Mouse (Mus musculus) heart, embryonic 11.5 days (tissue): Measurements from ENCODE around the gene Ywhag. TPM values are rescaled to one million over a fixed set of nuclear protein-coding genes. Genes with fewer than 3 reads are reported as not detected.
A peak's percentile ranks its signal among the peaks of the same experiment; 100 is the strongest.

Experiments
- ATAC-seq: fragments of 200-750 bp; cut with Nextera tagmentation; replicated peaks from 2 replicates; pipeline ENCODE4 v1.8.0; 2017; ENCODE audit warnings: moderate library complexity; ENCODE audit not compliant: insufficient number of reproducible peaks, low FRiP score, low TSS enrichment
- H3K27ac ChIP-seq: fragments of 300-500 bp; sonication (generic); 2 replicates; pipeline ENCODE4 v1.5.1; 2014; ENCODE audit warnings: mild to moderate bottlenecking, low read depth, low read length
- H3K27me3 ChIP-seq: fragments of 300-500 bp; sonication (generic); 2 replicates; pipeline ENCODE4 v1.6.1; 2014; ENCODE audit warnings: mild to moderate bottlenecking, low read length, mixed read lengths; ENCODE audit not compliant: control insufficient read depth, insufficient read depth
- H3K36me3 ChIP-seq: fragments of 300-500 bp; sonication (generic); 2 replicates; pipeline ENCODE4 v1.6.1; 2014; ENCODE audit warnings: mild to moderate bottlenecking, low read length, moderate library complexity, mixed read lengths; ENCODE audit not compliant: control insufficient read depth, insufficient read depth
- H3K4me1 ChIP-seq: fragments of 300-500 bp; sonication (generic); 2 replicates; pipeline ENCODE4 v1.6.1; 2014; ENCODE audit warnings: low read length; ENCODE audit not compliant: control insufficient read depth, insufficient read depth
- H3K4me2 ChIP-seq: fragments of 300-500 bp; sonication (generic); 2 replicates; pipeline ENCODE4 v1.6.1; 2014; ENCODE audit warnings: mild to moderate bottlenecking, moderate library complexity
- H3K4me3 ChIP-seq: fragments of 300-500 bp; sonication (generic); 2 replicates; pipeline ENCODE4 v1.5.1; 2014; ENCODE audit warnings: low read depth, low read length
- H3K9ac ChIP-seq: fragments of 300-500 bp; sonication (generic); 2 replicates; pipeline ENCODE4 v1.6.1; 2014; ENCODE audit warnings: mild to moderate bottlenecking, low read depth, low read length, moderate library complexity
- H3K9me3 ChIP-seq: fragments of 300-500 bp; sonication (generic); replicated peaks from 2 replicates; pipeline ENCODE4 v1.6.1; 2016; ENCODE audit warnings: low read length; ENCODE audit not compliant: control insufficient read depth
- WGBS: fragments of 180-500 bp; shearing (Covaris S2); extraction: QIAGEN DNeasy Blood & Tissue Kit; methylation state at CpG from one replicate; pipeline ENCODE4 v1.1.7; 2014; ENCODE audit not compliant: insufficient replicate concordance; 5-methylcytosine and 5-hydroxymethylcytosine counted together
- polyA plus RNA-seq: library from polyadenylated mRNA; unstranded; fragments of >200 nt; fragmentation: Nextera tagmentation; extraction: Ambion mirVana; gene quantifications from 2 replicates; pipeline ENCODE4 v1.2.1, GENCODE M21; 2014

The Ywhag gene
- polyA plus RNA-seq, 1 experiment from 2014 or later = 103 TPM

DNA sequence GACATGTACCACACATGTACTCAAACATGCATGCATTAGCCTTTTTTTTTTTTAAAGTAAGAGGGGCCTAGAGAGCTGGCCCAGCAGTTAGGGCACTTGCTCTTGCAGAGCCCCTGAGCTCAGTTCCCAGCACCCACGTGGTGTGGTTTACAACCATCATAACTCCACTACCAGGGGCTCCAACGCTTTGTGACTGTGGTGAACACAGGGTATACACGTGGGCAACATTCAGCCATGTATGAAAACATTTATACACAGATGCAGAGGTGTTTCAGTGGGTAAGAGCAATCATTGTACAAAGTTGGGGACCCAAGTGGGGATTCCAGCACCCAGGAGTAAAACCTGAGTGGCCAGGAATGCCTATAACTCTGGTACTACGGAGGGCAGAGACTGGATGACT, 24.0 kb upstream of the Ywhag start:
- Histone ChIP-seq H3K4me2 (peak overlapping the region; percentile 64), H3K9me3 (no peaks in the 10 kb centered on the region), H3K4me1 (peaks cover 10% of the 10 kb centered on the region), H3K9ac (peak overlapping the region; percentile 61; the same call in 1 of the 2 replicates), H3K4me3 (no peak overlapping the region), H3K36me3 (no peaks in the 10 kb centered on the region), H3K27ac (peak overlapping the region; percentile 87), H3K27me3 (no peaks in the 10 kb centered on the region)
- ATAC-seq = no peak
- WGBS = 91% methylated on average over 4 of the region's 4 CpGs

DNA sequence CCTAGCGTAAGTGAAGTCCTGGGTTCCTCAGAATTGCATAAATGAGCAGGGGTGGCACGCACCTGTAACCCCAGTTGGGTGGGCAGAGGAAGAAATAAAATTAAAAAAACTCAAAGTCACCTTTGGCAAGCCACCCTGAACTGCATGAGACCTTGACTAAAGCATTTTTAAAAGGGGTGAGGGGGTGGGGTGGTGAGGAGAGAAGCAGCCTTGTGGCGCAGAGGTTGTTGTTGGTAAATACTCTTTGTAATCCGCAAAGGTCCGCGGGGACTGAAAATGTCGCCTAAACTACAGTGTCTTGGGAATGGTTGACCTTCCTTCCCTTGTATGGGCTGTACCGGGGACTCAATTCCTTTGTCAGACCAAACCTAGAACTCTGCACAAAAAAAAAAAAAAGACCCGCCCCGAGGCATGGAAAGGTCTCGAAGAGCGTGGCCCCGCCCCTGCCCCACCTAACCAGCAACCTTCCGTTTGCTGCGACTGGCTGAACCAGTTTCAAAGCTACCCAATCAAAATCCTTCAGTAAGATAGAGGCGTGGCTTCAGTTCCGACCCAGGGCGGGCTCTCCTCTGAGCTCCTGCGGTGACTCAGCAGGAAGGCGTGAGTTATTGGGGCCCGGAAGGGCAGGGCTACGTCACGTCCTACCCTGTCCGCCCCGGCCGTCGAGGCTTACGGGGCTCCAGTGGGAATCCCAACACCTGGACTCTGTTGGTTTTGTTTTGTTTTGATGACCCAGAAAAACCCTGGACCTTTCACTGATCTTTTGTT, 23.0 kb upstream of the Ywhag start:
- H3K36me3 ChIP-seq = no peaks in the 10 kb centered on the region
- H3K9ac ChIP-seq = peak overlapping the region; percentile 75
- 9% methylated on average over 28 of the region's 28 CpGs for WGBS
- peaks cover 8% of the 10 kb centered on the region for H3K4me1 ChIP-seq
- H3K27me3 ChIP-seq = no peaks in the 10 kb centered on the region
- ATAC-seq = peak; percentile 85
- H3K4me2 ChIP-seq = peak overlapping the region; percentile 64
- H3K9me3 ChIP-seq = no peaks in the 10 kb centered on the region
- peak overlapping the region; percentile 35 for H3K4me3 ChIP-seq
- H3K27ac ChIP-seq = peak overlapping the region; percentile 96

DNA sequence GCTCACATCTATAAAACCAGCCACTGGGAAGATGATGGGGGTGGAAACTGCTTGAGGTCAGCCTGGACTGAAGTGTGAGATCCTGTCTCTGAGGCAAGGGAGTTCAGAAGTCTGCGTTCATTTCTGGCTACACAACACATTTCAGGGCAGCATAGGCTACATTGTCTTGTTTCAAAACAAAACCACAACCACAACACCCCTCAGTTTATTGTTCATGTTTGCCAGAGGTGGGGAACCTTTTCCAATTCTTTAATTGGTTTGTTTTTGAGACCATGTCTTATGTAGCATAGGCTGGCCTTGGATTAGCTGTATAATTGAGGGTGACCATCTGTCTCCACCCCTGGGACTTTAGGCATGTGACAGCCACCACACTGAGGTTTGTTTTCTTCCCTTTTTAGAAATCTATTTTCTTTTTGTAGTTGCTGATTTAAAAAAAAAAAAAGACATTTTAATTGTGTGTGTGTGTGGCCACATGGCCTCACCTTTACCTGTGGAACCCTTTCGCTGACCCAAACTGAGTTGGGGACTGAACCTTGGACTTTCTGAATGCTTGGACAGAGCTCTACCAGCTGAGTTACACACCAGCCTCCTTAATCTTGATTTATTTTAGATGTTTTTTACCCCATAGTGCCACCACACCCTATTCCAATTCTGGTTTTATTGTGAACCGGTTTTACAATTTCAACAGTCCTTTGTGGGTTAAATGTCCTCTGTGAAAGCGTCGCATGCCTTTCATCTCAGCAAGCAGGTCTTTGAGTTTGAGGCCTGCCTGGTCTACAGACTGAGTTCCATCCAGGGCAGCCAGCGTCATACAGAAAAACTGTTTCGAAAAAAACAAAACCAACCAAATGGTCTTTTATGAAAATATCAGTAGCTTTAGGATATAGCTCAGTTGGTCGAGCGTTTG, 22.1 kb upstream of the Ywhag start:
- H3K4me3 ChIP-seq = no peak overlapping the region
- peak overlapping the region; percentile 75 for H3K9ac ChIP-seq
- H3K4me2 ChIP-seq = peak overlapping the region; percentile 64
- ATAC-seq = no peak
- H3K36me3 ChIP-seq = no peaks in the 10 kb centered on the region
- no peaks in the 10 kb centered on the region for H3K9me3 ChIP-seq
- no peaks in the 10 kb centered on the region for H3K27me3 ChIP-seq
- WGBS = 84% methylated on average over 9 of the region's 9 CpGs
- H3K27ac ChIP-seq = peak overlapping the region; percentile 96
- peaks cover 4% of the 10 kb centered on the region for H3K4me1 ChIP-seq

DNA sequence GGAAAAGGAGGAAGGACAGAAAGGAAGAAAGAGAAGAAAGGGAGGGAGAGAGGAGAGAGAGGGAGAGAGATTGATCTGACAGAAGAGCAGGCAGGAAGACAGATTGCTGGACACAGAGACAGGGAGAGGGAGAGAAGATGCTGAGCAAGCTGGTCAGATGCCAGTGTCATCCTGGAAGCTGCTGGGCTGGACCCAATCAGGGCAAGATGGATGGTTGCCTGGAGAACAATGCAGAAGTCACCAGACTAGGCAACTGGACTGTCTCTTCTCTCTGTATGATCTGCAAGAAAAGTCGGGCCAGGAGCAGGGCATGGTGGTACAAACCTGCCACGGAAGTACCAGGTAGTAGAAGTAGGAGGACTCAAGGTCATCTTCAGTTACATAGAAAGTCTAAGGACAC, 18.4 kb upstream of the Ywhag start:
- Histone ChIP-seq H3K4me3 (no peak overlapping the region), H3K4me1 (peaks cover 4% of the 10 kb centered on the region), H3K9ac (no peak overlapping the region), H3K9me3 (no peaks in the 10 kb centered on the region), H3K27ac (no peak overlapping the region), H3K27me3 (no peaks in the 10 kb centered on the region), H3K36me3 (no peaks in the 10 kb centered on the region), H3K4me2 (no peak overlapping the region)
- ATAC-seq = no peak
- 91% methylated on average over 2 of the region's 2 CpGs for WGBS

DNA sequence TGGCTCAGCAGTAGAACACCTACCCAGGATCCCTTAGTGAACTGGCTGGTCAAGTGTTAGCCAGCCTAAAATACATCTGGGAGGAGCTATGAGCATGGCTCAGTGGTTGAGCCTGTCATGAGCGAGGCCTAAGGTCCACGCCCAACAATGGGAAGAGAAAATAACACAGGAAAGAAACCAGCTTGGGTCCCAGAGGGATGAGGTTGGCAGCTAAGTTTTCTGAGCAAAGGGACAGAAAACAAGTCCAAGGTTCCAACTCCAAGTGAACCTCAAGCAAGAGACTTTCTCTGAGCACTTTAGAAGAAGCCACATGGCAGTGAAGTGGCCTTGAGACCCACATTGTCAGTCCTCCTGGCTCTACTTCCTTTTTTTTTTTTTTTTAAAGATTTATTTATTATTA, 17.2 kb upstream of the Ywhag start:
- no peaks in the 10 kb centered on the region for H3K27me3 ChIP-seq
- ATAC-seq = no peak
- H3K27ac ChIP-seq = peak overlapping the region; percentile 64
- 0 out of 2 replicates have a peak, but pooled peaks cover under 1% of the 10 kb centered on the region for H3K4me1 ChIP-seq
- 84% methylated on average over 2 of the region's 2 CpGs for WGBS
- H3K36me3 ChIP-seq = no peaks in the 10 kb centered on the region
- no peaks in the 10 kb centered on the region for H3K9me3 ChIP-seq
- H3K9ac ChIP-seq = no peak overlapping the region
- H3K4me3 ChIP-seq = no peak overlapping the region
- H3K4me2 ChIP-seq = no peak overlapping the region

DNA sequence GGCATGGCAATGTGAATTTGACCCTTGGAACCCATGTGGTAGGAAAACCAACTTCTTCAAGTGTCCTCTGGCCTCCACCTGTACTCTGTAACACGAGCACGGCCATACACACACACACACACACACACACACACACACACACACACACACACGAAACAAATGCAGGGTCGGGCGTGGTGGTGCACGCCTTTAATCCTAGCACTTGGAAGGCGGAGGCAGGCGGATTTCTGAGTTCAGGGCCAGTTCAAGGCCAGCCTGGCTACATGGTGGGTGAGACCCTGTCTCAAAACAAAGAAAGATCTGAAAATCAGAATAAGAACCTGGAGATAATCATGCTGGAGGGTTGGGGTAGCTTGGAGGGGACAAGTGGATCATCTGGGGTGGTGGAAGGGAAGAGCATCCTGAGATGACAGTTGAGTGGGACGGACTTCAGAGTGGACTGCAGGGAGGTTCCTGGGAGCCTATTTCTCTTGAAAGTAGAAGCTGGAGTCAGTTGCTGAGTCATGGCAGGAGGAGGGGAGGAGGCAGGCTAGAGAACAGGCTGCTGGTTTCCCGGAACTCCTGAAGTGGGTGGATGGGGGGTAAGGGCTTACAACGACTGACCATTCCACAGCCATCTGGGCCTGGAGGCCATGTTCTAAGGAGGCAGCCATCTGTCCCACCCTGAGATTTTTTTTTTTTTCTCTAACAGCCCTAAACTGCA, 16.4 kb upstream of the Ywhag start:
- Histone ChIP-seq H3K9me3 (no peaks in the 10 kb centered on the region), H3K27me3 (no peaks in the 10 kb centered on the region), H3K4me3 (no peak overlapping the region), H3K4me2 (no peak overlapping the region), H3K9ac (no peak overlapping the region), H3K27ac (peak overlapping the region; percentile 64), H3K36me3 (no peaks in the 10 kb centered on the region), H3K4me1 (peaks cover 7% of the 10 kb centered on the region; the same call in 1 of the 2 replicates)
- WGBS = 70% methylated on average over 11 of the region's 11 CpGs
- ATAC-seq = peak; percentile 81

DNA sequence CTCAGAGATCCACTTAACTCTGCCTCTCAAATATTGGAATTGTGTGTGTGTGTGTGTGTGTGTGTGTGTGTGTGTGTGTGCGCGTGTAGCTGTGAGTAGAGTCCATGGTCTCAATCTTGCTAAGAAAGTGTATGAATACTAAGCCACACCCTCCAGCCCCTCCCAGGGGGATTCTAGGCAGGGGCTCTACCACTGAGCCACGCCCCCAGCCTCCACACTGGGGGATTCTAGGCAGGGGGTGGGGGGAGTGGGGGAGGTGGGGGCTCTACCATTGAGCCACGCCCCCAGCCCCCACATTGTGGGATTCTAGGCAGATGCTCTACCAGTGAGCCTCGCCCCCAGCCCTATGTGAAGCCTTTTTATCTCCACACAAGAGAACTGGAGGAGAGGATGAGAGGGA, 12.2 kb upstream of the Ywhag start:
- H3K27me3 ChIP-seq = no peaks in the 10 kb centered on the region
- H3K4me2 ChIP-seq = no peak overlapping the region
- WGBS = 71% methylated on average over 5 of the region's 5 CpGs
- no peak for ATAC-seq
- H3K4me3 ChIP-seq = no peak overlapping the region
- peaks cover 9% of the 10 kb centered on the region; the same call in 1 of the 2 replicates for H3K4me1 ChIP-seq
- no peaks in the 10 kb centered on the region for H3K36me3 ChIP-seq
- H3K9ac ChIP-seq = no peak overlapping the region
- no peaks in the 10 kb centered on the region for H3K9me3 ChIP-seq
- no peak overlapping the region for H3K27ac ChIP-seq

DNA sequence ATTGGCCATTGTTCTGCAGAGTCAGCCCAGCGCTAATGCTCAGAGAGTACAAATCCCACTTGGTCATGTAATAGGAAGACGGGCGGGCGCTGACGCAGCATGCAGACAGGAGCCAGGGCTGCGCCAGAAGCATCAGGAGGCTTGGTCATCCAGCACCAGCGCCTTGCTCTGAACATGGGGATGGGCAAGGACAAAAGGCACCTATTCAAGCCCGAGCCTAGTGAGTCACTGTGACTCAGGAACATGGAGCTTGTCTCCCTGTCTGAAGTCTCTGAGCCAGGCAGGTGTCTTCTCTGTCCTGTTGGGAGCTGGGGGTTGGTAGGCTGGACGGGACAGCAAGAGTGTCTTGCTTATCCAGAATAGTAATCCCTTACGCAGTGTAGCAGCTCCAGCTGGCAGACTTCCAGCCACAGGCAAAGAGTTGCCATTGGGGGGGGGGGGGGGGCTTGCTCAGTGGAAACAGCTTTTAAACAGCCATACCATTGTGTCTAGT, 11.5 kb upstream of the Ywhag start:
- Histone ChIP-seq H3K36me3 (no peaks in the 10 kb centered on the region), H3K4me3 (no peak overlapping the region), H3K4me2 (peak overlapping the region; percentile 32), H3K27me3 (no peaks in the 10 kb centered on the region), H3K9me3 (no peaks in the 10 kb centered on the region), H3K27ac (no peak overlapping the region), H3K4me1 (peaks cover 9% of the 10 kb centered on the region; the same call in 1 of the 2 replicates), H3K9ac (0 out of 2 replicates have a peak overlapping the region, but pooled peaks have one; percentile 16)
- 44% methylated on average over 10 of the region's 10 CpGs for WGBS
- no peak for ATAC-seq
